Mouse (Mus musculus) frontal cortex, postnatal 25 days (tissue): ENCODE results near the gene Atp10b.
"Not testable (repeated sequence)": the region's sequence is repeated elsewhere in the genome, so short reads cannot be mapped to it uniquely, and the experiment has no call there.

Experiments used
- DNase-seq, 2 experiments: peaks; one replicate each; pipeline ENCODE4 v3.0.0; 2022; ENCODE audit warnings: low spot score in 2 of 2

The Atp10b gene

DNA sequence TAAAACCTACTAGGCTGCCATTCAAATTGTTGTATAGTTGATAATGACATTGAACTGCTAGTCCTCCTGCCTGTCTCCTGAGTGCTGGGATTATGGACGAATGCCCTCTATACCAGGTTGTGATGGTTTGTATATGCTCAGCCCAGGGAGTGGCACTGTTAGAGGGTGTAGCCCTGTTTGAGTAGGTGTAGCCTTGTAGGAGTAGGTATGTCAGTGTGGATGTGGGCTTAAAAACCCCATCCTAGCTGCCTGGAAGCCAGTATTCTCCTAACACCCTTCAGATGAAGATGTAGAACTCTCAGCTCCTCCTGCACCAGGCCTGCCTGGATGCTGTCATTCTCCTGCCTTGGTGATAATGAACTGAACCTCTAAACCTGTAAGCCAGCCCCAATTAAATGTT, at the start of gene Atp10b:
Gene Atp10b (plus strand): TSS at position 301 of the 400 bp plus-strand sequence.
- no peak for DNase-seq

DNA sequence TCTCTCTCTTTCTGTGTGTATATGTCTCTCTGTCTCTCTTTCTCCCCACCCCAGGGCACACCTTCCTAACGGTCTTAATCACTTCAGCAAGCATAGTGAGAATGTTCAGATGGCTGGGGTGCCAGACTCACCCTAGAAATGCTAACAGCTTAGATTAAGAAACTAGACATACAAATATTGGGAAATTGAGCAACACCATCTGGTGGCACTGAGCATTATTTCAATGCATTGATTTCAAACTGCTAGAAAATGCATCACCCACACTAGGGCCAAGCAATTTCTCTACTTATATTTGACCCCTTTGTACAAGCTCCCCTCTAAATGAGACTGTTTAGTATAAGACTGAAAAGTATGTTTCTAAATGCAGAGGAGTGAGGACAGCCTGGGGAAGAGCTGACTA, 48.3 kb upstream of the Atp10b start:
- DNase-seq = no peak

DNA sequence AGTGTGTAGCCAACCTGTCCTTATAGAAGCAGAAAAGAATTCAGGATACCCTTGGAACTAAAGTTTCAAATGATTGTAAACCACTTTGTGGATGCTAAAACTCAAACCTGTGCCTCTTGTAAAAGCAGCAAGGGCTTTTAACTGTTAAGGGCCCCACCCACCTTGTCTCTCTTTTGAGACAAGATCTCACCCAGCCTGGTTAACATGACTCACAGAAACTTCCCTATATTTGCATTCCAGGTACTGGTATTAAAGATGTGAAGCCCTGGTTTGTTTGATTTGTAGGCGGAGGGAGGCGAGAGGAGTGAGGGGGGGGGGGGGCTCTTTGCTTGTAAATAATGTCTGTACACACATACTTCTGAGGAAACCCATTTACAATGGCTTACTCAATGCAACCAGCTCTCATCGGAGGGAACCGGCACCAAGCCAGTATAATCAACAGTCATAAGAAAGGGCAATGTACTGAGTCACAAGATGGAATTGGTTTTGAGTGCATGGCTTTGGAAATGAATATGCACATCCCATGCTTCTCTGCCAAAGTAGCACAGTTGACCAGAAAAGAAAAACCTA, 23.7 kb upstream of the Atp10b start:
- DNase-seq = no peak

DNA sequence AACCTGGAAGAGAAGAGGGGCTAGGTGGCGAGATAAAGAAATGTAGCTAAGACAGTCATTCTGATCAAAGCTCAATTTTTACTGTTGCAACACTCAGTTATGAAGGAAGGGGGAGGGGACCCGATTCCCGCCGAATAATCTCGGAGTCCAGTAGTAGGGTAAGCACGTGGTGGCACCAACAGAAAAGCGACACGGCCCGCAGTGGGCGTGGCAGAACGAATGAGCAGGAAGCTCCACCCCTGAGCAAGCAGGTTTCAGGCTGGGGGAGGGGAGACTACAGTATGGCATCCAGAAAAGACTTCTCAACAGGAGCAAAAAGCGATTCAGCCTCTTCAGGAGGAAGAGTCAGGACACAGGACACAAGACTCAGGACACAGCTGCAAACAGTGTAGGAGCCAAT, 23.1 kb upstream of the Atp10b start:
- DNase-seq = not testable (repeated sequence)

DNA sequence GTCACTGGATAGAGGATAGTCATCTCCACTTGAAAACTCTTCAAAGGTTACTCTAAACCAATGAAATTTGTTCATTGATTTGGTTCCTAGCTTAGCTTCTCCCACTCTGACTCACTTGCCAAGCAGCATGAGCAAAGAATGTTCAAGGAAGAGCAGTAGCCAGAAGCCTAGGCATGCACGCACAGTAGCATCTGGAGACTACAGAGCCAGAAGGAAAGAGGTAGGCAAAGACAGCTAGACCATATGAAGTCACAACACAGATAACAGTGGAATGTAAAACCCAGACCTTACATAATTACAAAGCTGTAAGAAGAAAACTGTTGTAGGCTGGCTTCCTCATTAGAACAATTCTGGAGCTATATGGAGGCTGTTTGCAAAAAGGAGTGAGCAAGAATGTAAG, 8.4 kb upstream of the Atp10b start:
- DNase-seq = no peak

DNA sequence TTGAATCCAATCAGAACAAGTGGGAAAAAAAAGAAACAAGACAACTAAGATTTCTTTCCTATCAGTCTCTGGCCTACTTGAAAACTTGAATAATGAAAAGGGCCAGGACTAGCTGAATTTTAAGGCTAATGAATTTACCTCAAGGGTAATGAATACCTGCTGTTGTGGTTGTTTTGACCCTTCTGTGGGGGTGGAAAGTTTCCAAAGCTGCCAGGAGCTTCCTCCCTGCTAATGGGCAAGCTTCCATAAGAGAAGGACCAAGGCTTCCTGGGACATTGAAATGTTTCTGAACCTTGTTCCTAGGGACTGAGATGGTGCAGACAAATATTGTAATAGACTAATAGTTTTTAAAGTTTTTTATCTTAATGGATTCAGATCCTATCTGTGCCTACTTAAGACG, 6.9 kb upstream of the Atp10b start:
- no peak for DNase-seq

DNA sequence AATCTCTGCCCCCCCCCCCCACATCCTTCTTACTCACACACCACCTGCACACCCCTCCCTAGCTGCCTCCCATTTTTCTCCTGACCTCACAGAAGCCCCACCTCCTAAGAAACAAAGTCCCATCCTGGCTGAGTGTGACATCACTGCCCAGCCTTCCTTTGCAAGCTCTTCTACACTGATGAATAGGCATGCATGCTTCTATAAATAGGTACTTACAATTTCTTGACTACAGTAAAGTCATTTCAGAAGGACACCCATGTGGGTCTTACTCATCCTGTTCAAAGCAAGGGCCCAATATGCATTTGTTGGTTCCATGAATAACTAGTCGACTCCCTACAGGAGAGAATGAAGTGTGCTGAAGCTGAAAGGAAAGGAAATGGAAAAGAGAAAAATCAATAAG, 5.5 kb upstream of the Atp10b start:
- no peak for DNase-seq

DNA sequence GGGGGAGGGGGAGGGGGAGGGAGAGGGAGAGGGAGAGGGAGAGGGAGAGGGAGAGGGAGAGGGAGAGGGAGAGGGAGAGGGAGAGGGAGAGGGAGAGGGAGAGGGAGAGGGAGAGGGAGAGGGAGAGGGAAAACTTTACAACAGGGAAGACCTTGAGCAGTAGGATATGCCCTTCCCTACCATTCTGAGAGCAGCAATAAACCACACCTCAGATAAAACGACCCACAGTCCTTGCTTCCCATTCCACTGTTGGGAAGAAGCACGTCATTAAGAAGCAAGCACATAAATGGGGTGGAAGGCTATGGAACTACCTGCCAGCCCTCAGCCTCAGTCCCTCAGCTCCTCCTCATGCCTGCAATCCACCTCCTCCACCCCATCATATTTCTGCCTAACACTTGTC, 4.8 kb upstream of the Atp10b start:
- DNase-seq = not testable (repeated sequence)

DNA sequence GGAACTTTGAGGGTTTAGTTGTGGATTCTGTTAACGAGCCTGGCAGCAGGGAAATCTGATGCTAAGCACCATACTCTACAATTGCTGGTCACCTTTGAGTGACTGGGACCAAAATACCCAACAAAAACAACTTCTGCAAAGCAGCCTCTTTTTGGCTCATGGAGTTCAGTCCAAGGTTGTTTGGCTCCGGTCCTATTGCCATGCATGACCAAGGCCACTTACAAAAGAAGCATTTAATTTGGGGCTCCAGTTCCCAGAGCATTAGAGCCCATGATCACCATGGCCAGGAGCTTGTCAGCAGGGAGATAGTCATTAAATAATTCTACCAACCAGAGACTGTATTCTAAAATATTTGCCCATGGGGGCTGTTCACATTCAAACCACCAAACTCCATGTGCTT, 2.3 kb upstream of the Atp10b start:
- no peak for DNase-seq

DNA sequence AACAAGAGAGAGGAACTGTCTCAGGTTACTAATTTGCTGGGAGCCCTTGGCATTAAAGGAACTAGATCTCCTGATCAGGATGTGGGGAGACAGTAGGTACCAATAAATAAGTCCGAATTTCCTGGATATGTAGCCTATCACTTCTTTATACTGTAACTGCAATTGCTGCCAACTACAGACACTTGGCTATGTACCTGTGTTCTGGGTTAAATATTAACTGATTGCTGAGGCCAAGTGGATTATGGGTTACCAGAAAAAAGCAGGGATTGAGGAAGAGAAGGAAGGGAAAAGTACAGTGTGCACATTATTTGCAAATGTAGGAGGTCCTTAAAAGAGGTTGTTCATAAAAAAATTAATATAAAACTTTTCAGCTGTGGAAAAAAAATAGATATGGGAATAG, 1.3 kb upstream of the Atp10b start:
- DNase-seq = no peak

DNA sequence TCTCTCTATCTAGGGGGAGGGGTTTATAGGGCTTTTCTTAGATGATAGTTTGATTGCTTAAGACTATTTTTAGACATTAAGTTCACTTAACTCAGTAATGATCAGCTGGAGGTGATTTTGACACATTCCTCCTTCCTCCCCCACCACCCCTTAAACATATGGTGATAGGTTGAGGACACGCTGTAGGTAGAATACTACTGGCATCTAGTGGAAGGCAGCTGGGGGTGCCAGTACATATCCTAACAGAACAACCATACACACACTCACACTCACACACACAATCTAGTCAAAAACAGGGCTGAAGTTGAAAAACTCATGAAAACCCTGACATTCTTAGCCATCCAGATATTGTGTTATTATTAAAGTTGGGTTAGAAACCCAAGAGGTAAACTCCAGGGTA, 5.3 kb downstream of the Atp10b start:
- DNase-seq = no peak

DNA sequence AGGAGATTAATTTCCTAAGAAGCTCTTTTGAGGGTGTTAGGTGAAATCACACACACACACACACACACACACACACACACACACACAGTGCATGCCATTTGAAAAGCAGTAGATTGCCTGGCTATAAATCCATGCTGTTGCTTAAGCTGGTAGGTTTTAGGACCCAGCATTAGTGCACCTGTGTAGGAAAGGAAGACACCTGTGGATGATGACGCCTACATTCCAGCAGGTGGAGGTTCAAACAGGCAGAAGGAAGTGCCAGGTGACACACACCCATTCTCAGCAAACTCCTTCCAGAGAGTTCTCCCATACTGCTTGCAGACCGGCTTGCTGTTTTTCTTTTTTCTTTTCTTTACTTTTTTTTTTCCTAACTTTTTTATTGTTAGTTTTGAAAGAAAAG, 5.7 kb downstream of the Atp10b start:
- no peak for DNase-seq

DNA sequence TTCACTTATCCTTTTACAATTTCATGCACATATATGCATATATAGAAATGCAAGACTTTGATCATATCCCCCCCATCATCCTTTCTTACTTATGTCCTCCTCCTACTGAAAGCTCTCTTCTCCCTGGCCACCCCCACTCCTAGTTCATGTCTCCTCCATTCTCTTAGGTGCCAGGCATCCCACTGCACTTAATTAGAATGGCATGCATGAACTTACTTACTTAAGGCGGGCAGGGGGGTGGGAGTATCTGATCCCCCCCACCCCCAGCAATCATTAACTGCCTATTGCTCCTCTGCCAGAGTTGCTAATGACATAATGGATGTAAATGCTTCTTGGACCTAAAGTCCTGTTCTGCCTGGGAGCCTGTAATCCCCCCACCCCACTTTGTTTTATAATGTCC, 9.1 kb downstream of the Atp10b start:
- DNase-seq = no peak

DNA sequence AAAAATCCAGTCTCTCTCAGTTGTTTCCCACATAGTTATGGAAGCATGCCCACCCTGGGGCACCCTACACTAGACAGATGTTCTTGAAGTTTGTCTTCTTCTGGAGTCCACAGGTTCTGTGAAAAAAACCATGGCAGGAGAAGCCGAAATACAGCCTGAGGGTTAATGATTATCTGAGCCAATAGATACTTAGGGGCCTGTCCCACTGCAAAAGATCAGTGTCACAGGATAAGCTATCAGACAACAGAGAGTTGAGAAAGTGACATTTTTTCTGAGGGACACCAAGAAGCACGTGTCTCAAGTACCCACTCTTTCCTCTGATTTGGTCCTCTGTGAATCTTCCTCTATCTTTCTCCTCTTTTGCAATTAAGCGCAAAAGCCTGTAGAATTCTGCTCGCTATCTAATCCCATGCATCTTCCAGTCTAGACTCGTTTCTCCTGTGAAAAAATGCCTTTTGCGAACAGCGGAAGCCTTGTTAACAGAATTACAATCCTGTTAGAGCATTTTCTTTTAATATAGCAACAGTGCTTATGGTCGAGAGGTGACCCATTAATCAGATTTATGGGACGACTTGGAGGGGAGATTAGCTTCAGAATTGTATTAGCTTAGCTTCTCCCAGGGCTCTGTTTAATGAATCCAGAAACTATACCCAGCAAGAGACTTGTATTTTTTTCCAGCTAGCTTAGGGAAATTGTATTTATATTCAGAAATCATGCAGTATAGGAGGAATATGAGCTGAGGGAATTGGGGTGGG, 10.7 kb downstream of the Atp10b start:
- DNase-seq = no peak

DNA sequence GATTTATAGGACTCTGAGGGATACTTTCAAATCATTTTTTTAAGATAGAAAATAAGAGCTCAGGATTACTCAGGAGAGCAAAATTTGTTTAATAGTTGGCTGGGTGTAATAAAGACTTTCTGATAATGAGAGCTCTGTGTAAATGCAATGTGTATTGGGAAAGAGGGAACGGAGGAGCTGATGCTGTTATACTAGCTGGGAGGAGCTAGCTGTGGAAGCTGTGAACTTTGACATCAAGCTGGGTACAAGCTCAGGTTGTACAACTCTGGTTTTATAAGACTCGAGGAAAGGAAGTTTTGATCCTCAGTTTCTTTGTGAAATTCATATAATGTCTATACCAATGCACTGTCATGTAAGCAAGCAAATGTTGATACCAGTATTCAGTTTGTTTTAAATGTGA, 20.9 kb downstream of the Atp10b start:
- no peak for DNase-seq

DNA sequence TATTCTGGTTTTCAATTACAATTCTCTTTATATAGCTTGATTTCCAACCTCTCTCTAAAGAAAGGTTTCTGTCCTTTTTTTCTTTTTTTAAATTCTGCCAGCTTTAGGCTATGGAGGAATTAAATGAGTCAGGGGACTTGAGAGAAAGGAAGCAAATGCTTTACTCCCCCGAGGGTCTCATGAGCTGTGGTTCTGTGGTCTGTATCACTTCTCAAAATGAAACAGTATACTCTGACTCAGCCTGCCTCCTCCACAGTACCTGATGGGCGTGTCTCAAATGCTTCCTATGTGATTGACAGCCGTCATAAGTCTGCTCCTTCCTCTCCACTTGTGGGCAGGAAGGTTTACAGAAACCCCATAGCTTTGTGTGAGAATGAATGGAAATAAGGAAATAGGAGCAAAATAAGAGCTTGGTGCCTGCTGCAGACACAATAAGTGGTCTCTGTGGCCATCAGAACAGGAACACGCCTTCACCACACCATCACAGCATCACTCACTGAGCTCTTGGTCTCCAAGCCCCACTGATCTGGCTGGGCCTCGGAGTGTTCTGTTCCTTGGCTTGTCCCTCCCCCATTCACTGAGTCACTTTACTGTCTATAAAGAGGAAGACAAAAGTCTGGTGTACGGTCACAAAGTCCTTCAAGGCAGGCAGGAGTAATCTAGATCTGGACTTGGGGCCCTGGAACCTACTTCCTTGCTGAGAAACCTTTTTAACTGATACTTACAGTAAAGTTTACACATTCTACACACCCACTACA, 24.9 kb downstream of the Atp10b start:
- no peak for DNase-seq

DNA sequence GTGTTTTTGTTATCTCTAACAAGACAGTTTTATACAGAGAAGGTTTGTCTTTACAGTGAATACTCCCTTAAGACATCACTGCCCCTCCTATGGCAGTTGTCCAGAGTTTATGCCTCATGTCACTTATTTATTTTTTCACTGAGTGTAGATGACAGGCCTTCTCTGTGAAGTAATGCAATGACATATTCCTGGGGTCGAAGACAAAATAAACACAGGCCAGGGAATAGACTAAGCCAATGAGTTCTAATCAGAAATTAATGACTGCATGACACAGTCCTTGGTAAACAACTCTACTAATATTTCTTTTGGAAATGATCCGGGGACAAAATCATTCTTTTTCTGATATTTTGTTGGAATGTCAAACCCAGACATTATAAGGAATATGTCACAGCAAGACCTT, 32.7 kb downstream of the Atp10b start:
- no peak for DNase-seq

DNA sequence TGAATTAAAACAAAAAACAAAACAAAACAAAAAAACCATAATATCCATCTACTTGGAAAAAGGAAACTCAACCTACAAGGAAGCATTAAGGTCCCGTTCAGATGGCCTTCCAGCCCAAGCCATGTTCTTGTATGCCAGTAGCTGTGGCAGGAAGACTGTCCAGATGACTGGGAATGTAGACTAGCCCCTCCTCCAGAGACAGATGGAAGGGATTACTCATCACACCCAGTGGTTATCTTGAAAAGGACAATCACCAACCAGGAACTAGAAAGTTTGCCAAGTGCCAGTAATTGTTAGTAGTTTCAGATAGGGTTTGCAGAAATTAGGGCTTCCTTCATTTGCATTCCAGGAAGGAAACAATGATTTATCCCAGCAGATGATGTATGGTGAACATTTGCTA, 33.1 kb downstream of the Atp10b start:
- DNase-seq = no peak

DNA sequence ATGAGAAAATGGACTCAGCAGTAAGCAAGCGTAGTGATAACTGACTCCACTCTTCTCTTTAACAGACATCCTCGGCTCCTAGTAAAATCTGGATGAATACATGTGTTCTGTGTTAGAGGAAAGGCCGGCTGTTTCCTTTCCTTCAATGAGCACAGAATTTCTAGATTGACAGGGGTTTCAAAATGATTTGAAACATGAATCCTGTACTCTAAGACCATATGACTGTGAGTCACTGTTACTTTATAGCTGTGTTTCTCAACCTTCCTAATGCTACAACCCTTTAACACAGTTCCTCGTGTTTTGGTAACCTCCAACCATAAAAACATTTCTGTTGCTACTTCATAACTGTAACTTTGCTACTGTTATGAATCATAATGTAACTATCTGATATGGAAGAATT, 33.8 kb downstream of the Atp10b start:
- DNase-seq = no peak

DNA sequence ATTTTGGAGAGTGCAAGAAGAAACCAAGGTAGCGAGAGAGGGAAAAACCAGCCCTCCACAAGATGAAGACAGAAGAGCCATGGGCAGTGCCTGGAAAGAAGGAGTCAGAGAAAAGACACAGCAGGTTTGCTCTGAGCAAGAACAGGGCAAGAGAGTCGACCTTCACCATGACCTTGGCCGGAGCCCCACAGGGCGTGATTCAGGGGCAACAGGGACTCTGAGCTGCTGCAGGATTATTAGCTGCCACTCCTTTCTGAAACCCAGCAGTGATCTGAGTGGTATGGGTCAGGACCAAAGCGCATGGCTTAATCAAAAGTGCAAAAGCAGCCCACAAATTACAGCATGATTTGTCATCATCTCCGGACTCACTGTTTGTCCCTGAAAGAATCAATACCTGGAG, 36.6 kb downstream of the Atp10b start:
- no peak for DNase-seq

DNA sequence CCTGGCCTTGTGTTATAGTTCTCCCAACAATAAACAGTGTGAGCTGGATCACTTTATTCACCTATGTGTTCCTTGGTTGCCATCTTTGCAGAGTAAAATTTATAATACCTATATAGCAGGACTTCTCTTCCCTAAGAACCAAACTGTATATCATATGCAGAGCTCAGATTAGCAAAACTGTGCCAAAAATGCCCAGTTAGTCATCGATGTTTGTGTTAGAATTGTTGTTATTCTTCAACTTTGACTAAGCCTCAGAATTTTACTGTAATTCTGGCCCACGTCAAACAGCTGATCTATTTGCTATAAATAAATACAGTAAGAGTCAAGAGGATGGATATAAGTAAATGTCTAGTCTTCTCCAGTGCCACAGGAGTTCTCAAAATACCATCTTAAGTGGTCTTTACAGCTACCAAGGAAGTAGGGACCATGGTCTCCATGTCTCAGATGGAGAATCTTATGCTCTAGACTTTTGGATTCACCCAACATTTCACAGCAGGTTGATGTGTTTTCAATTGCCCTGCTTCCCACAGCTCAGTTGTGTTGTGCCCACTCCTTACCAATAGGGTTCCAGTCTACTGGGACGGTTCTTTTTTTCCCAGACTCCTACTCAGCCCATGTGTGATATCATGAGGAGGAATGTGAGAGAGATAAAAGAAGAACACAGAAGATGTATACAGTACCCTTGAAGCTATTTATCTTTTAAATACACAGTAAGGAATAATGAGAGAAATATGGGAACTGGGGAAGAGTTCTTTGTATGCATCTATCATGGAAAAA, 40.3 kb downstream of the Atp10b start:
- DNase-seq = no peak

DNA sequence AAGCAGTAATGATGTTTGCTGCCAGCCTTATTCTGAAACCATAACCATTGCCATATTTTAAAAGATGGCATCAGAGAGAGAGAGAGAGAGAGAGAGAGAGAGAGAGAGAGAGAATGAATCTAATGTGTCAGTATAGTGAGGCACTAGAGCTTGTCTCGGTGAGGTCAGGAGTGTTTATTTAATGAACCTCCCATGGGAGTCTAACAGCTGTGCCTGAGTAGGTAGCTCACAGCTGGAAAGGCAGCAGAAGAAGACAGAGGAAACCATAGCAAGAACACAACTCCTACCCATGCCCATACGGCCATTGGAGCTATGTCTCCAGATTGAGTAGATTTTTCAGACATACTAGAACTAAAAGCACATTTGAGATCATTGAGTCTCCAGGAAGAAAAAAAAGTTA, 49.1 kb downstream of the Atp10b start:
- DNase-seq = no peak
